Mouse (Mus musculus) mouse embryonic stem cell (cell line): ENCODE results near the gene Mlst8.
"Not testable (repeated sequence)": the region's sequence is repeated elsewhere in the genome, so short reads cannot be mapped to it uniquely, and the experiment has no call there.

Experiments
- in situ Hi-C, 2 experiments: fragments of 300-500 bp; cut with MboI; formaldehyde crosslinking; loops; 1 replicate in 1 of 2; 3 replicates in 1 of 2; pipeline ENCODE4 v1.14.3; 2019 to 2020; ENCODE audit warnings: low sequenced_read_pairs in 2 of 2, low pct_unique_long_range_greater_than_20kb in 1 of 2, mixed read lengths in 1 of 2; ENCODE audit not compliant: unreplicated experiment in 1 of 2

Mlst8 gene

GRCm38 (mm10) chr17:24443409-24443808 is 35.5 kb downstream of the Mlst8 start:
- in situ Hi-C loops: no loop called here

- in situ Hi-C loops: no loop called here
These were observed 36.2 kb downstream of the Mlst8 start, which contains the start of gene Dnase1l2 for GRCm38 (mm10) chr17:24442632-24443155. Gene Dnase1l2 (minus strand): TSS chr17:24443105.

- in situ Hi-C loops: no loop called here
These were observed 36.8 kb downstream of the Mlst8 start for GRCm38 (mm10) chr17:24442107-24442506.

GRCm38 (mm10) chr17:24441148-24441547 is 37.7 kb downstream of the Mlst8 start:
- in situ Hi-C loops: no loop called here

- in situ Hi-C loops: no loop called here
These were observed 38.5 kb downstream of the Mlst8 start for GRCm38 (mm10) chr17:24440377-24440776.

- in situ Hi-C loops: no loop called here
These were observed 41.9 kb downstream of the Mlst8 start for GRCm38 (mm10) chr17:24437016-24437415.

GRCm38 (mm10) chr17:24429201-24429983 is 49.5 kb downstream of the Mlst8 start:
- in situ Hi-C loops: no loop called here

- in situ Hi-C loops: no loop called here
These were observed 51.7 kb downstream of the Mlst8 start for GRCm38 (mm10) chr17:24427170-24427557.

GRCm38 (mm10) chr17:24426471-24427169 is 52.3 kb downstream of the Mlst8 start, which contains the start of gene Eci1:
Gene Eci1 (plus strand): TSS chr17:24426641.
- in situ Hi-C loops: no loop called here

- in situ Hi-C loops: no loop called here
These were observed 53.0 kb downstream of the Mlst8 start for GRCm38 (mm10) chr17:24425905-24426304.

GRCm38 (mm10) chr17:24425326-24425725 is 53.6 kb downstream of the Mlst8 start:
- in situ Hi-C loops: not testable (repeated sequence)

GRCm38 (mm10) chr17:24424489-24424888 is 54.4 kb downstream of the Mlst8 start:
- in situ Hi-C loops: no loop called here
